8 mouse cellular contexts compared by ENCODE assay signal in genomic region chr6:135252728-135253077, GRCm38 (mm10). TPM values are rescaled to one million over a fixed set of nuclear protein-coding genes. Genes with fewer than 3 reads are reported as not detected.
A peak's percentile ranks its signal among the peaks of the same experiment; 100 is the strongest.
DNase-seq lines count a peak whose midpoint lies in the region; ATAC-seq and TF ChIP-seq lines count a peak whose summit lies in the region.

No protein-coding gene starts in this region.

- peak; percentile 88 for ATAC-seq in hindbrain, embryonic 13.5 days (ENCODE audit: low FRiP score)
- peak; percentile 79 for ATAC-seq in lung, embryonic 16.5 days (ENCODE audit: low read depth)

- no peaks in the 10 kb centered on the region for H3K9me3 ChIP-seq in ES-E14 (ENCODE audit: control insufficient read depth, insufficient read depth, low read depth, low read length)
- peaks cover 5% of the 10 kb centered on the region; the same call in 1 of the 2 replicates for H3K9me3 ChIP-seq in hindbrain, embryonic 13.5 days
- 0 out of 2 replicates have a peak, but pooled peaks cover 2% of the 10 kb centered on the region for H3K9me3 ChIP-seq in lung, embryonic 16.5 days (ENCODE audit: control insufficient read depth, low read length)

- H3K9ac ChIP-seq in ES-E14 (ENCODE audit: insufficient read depth, low read depth, low read length, poor library complexity, severe bottlenecking) = no peak overlapping the region
- peak overlapping the region; percentile 62 for H3K9ac ChIP-seq in hindbrain, embryonic 13.5 days
- peak overlapping the region; percentile 44; the same call in 1 of the 2 replicates for H3K9ac ChIP-seq in lung, embryonic 16.5 days (ENCODE audit: low read length)

- peak; percentile 81 for DNase-seq in ES-E14 (ENCODE audit: low read depth, low spot score)
- peak; percentile 64 for DNase-seq in brain, embryonic 18.5 days (ENCODE audit: low read depth, low spot score)
- peak; percentile 76 to 78 for DNase-seq in frontal cortex, postnatal 36 days (ENCODE audit: low spot score in 2 of 2)
- peak; percentile 80 for DNase-seq in layer of hippocampus, postnatal 10 days (ENCODE audit: low spot score in 2 of 2)
- peak; percentile 66 for DNase-seq in ovary, adult 18-20 months (ENCODE audit: low spot score)
- peak; percentile 83 for DNase-seq in thymus, postnatal 4 days

- H3K4me3 ChIP-seq in ES-E14 (ENCODE audit: insufficient read depth in 1 of 2, low read depth in 1 of 2, low read length in 2 of 2, poor library complexity in 1 of 2, severe bottlenecking in 1 of 2) = no peak overlapping the region
- H3K4me3 ChIP-seq in hindbrain, embryonic 13.5 days = peak overlapping the region; percentile 24
- peak overlapping the region; percentile 16; the same call in 1 of the 2 replicates for H3K4me3 ChIP-seq in lung, embryonic 16.5 days (ENCODE audit: low read length)

- peak overlapping the region; percentile 51 for H3K4me2 ChIP-seq in hindbrain, embryonic 13.5 days
- H3K4me2 ChIP-seq in lung, embryonic 16.5 days (ENCODE audit: low read depth, low read length) = peak overlapping the region; percentile 45

- WGBS in hindbrain, embryonic 13.5 days = 4% methylated on average over 16 of the region's 16 CpGs
- WGBS in lung, embryonic 16.5 days = 10% methylated on average over 16 of the region's 16 CpGs

- peaks cover 5 to 14% of the 10 kb centered on the region in 2 experiments; a peak in 2 of 4 replicates for H3K4me1 ChIP-seq in ES-E14 (ENCODE audit: control insufficient read depth in 2 of 2, insufficient read depth in 2 of 2, low read length in 2 of 2, poor library complexity in 1 of 2)
- H3K4me1 ChIP-seq in hindbrain, embryonic 13.5 days (replicated peaks) = peaks cover 24% of the 10 kb centered on the region
- H3K4me1 ChIP-seq in lung, embryonic 16.5 days (replicated peaks; ENCODE audit: control insufficient read depth, insufficient read depth, low read length) = peaks cover 29% of the 10 kb centered on the region

- no peaks in the 10 kb centered on the region for H3K36me3 ChIP-seq in ES-E14 (ENCODE audit: control insufficient read depth, insufficient read depth, low read length, poor library complexity, severe bottlenecking)
- no peaks in the 10 kb centered on the region for H3K36me3 ChIP-seq in hindbrain, embryonic 13.5 days
- no peaks in the 10 kb centered on the region for H3K36me3 ChIP-seq in lung, embryonic 16.5 days (ENCODE audit: control insufficient read depth, insufficient read depth, low read length)

- no peaks in the 10 kb centered on the region for H3K27me3 ChIP-seq in hindbrain, embryonic 13.5 days
- no peaks in the 10 kb centered on the region; the same call in 1 of the 2 replicates for H3K27me3 ChIP-seq in lung, embryonic 16.5 days (ENCODE audit: control insufficient read depth, insufficient read depth, low read depth, low read length)

- in situ Hi-C loops in ES-E14 (cut with MboI; ENCODE audit: low sequenced_read_pairs in 2 of 2, unreplicated experiment in 2 of 2) = no loop called here

- no peak overlapping the region for H3K27ac ChIP-seq in ES-E14 (ENCODE audit: insufficient read depth, low read depth, low read length, poor library complexity, severe bottlenecking)
- peak overlapping the region; percentile 82 for H3K27ac ChIP-seq in hindbrain, embryonic 13.5 days
- peak overlapping the region; percentile 82 for H3K27ac ChIP-seq in lung, embryonic 16.5 days (ENCODE audit: low read length)

TF ChIP-seq in ES-E14, 5 proteins besides CTCF, POLR2A, EP300 and RAD21:
- TF ChIP-seq ZNF384 (IDR thresholded peaks at IDR 0.05; ENCODE audit: low read depth, low read length) (no peak), ZC3H11A (IDR thresholded peaks at IDR 0.05; ENCODE audit: borderline replicate concordance, low read depth, low read length) (no peak)

RNA-seq across cellular contexts. Expression of gene Gsg1, which starts 1.4 kb away (rescaled TPM):
- 0.63 and 0.98 TPM in 2 replicates for total RNA-seq in ES-E14 (2012; rRNA removed)
- 0.19 and 0.32 TPM in 2 replicates for polyA plus RNA-seq in hindbrain, embryonic 13.5 days (2015; fragmentation: Nextera tagmentation; extraction: Ambion mirVana)
- not detected for total RNA-seq in layer of hippocampus, postnatal 10 days (2021)
- polyA plus RNA-seq in lung, embryonic 16.5 days (2015; fragmentation: Nextera tagmentation; extraction: Ambion mirVana) = 7.0 and 7.6 TPM in 2 replicates

RNA-seq across cellular contexts. Expression of gene Hebp1, which starts 54.9 kb away (rescaled TPM):
- total RNA-seq in ES-E14 (2012; rRNA removed) = 17.0 and 22.4 TPM in 2 replicates
- polyA plus RNA-seq in hindbrain, embryonic 13.5 days (2015; fragmentation: Nextera tagmentation; extraction: Ambion mirVana) = 2.9 and 4.2 TPM in 2 replicates
- total RNA-seq in layer of hippocampus, postnatal 10 days (2021) = 10 to 100 TPM; 44.2 to 44.6 TPM
- 11.4 and 18.4 TPM in 2 replicates for polyA plus RNA-seq in lung, embryonic 16.5 days (2015; fragmentation: Nextera tagmentation; extraction: Ambion mirVana)

RNA-seq across cellular contexts. Expression of gene Fam234b, which starts 54.9 kb away (rescaled TPM):
- total RNA-seq in ES-E14 (2012; rRNA removed) = 7.5 and 13.8 TPM in 2 replicates
- polyA plus RNA-seq in hindbrain, embryonic 13.5 days (2015; fragmentation: Nextera tagmentation; extraction: Ambion mirVana) = 85.5 and 87.9 TPM in 2 replicates
- 100 to 1,000 TPM; 112 to 127 TPM for total RNA-seq in layer of hippocampus, postnatal 10 days (2021)
- 22.8 and 26.0 TPM in 2 replicates for polyA plus RNA-seq in lung, embryonic 16.5 days (2015; fragmentation: Nextera tagmentation; extraction: Ambion mirVana)

RNA-seq across cellular contexts. Expression of gene Pbp2, which starts 57.5 kb away (rescaled TPM):
- total RNA-seq in ES-E14 (2012; rRNA removed) = 0.31 TPM in 1 of 2 replicates, not detected in the other
- 0.16 and 0.26 TPM in 2 replicates for polyA plus RNA-seq in hindbrain, embryonic 13.5 days (2015; fragmentation: Nextera tagmentation; extraction: Ambion mirVana)
- under 1 TPM in 1 of 2 experiments, not detected in 1; 0.37 TPM for total RNA-seq in layer of hippocampus, postnatal 10 days (2021)
- 0.15 and 0.49 TPM in 2 replicates for polyA plus RNA-seq in lung, embryonic 16.5 days (2015; fragmentation: Nextera tagmentation; extraction: Ambion mirVana)

Comparison
In these comparisons a context has a peak if more than half of its experiments do, and no peak if none do; other contexts are left out.
1. H3K4me3 ChIP-seq: peak in hindbrain, embryonic 13.5 days (single experiment) and lung, embryonic 16.5 days (single experiment); none in ES-E14 (0 of 2).
2. Peak in every context shown above with its lines, with median percentiles within 50 percentile points of each other: DNase-seq.